Mouse (Mus musculus) gastrocnemius, adult 8-10 months (tissue): ENCODE results near the gene Gm26741. TPM values are rescaled to one million over a fixed set of nuclear protein-coding genes. Genes with fewer than 3 reads are reported as not detected.
"Not testable (repeated sequence)": the region's sequence is repeated elsewhere in the genome, so short reads cannot be mapped to it uniquely, and the experiment has no call there.

Source experiments
- DNase-seq, 2 experiments: peaks; one replicate each; pipeline ENCODE4 v3.0.0; 2022; ENCODE audit warnings: low spot score in 2 of 2
- total RNA-seq, 4 experiments: library from RNA; stranded (reverse); gene quantifications; 2 replicates each; pipeline ENCODE4 v1.2.4; 2022

The Gm26741 gene
- not detected for total RNA-seq

DNA sequence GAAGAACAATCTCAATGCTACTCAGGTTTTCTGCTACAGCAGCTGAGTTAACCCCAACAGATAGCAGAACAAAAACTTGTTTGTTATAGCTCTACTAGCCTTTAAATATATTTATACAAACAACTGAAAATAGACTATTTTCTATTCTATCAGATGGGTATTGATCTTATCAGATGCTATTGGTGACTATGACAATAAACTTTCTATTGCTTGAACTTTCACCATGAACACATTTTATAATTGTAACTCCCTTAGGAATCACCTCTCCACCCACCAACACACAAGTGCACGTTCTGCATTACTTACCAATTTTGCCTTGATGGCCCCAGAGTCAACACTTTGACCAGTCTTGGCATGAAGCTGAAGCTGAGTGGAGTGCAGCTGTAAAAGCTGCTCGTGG lies at the start of gene Gm26741:
Gene Gm26741, plus strand, starts transcription at position 301 of the 400 bp plus-strand sequence.
- no peak for DNase-seq

DNA sequence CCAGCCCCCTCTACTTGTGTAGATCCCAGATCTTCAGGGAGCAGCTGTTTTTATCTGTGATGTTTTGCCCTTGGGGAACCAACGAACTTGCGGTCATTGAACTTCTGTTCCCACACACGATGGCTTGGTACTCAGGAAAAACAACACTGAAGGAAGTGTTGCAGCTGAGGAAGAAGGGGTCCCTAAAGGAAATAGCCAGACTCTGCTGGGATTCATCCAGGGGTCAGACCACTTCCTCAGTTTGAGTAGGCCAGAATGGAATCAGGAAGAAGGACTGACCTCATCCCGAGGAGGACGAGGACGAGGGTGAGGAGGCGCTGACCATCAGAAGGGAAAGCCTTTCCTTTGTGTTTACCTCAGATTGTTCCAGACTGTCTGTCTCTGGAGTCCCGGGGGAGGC lies 49.4 kb upstream of the Gm26741 start:
- peak in 1 of 2 experiments; percentile 6 for DNase-seq

DNA sequence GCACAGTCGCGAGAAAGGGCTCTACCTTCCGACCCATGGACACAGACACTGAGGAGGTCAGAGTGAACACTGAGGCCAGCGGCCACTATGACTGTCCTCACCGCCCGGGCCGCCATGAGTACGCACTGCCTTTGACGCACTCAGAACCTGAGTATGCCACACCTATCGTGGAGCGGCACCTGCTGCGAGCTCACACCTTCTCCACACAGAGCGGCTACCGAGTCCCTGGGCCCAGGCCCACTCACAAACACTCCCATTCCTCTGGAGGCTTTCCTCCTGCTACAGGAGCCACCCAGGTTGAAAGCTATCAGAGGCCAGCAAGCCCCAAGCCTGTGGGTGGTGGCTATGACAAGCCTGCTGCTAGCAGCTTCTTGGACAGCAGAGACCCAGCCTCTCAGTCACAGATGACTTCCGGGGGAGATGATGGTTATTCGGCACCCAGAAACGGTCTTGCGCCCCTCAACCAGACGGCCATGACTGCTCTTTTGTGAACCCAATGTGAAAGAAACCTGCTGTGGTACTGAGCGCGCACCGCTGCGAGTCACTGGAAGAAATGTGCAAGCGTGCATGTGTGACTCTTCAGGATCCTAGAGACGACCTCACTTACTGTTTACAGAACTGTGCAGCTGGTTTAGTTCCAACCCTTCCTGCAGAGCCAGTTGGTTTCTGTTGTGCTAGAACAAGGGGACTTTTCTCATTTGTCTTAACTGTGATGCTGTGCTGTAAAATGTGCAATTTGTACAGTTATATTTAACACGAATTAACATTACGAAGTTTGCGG lies 38.9 kb upstream of the Gm26741 start:
- no peak for DNase-seq

DNA sequence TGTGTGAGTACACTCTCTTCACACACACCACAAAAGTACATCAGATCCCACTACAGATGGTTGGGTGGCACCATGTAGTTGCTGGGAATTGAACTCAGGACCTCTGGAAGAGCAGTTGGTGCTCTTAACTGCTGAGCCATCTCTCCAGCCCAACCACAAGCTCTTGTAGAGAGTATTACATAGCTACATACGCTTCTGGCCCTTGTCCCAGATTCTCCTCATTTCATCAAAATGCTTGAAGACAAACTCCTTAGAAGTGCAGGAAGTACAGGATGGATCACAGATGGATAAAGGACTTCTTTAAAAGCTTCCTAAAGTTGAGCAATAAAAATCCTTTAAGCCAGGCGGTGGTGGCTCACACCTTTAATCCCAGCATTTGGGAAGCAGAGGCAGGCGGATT lies 36.6 kb upstream of the Gm26741 start:
- DNase-seq = no peak

DNA sequence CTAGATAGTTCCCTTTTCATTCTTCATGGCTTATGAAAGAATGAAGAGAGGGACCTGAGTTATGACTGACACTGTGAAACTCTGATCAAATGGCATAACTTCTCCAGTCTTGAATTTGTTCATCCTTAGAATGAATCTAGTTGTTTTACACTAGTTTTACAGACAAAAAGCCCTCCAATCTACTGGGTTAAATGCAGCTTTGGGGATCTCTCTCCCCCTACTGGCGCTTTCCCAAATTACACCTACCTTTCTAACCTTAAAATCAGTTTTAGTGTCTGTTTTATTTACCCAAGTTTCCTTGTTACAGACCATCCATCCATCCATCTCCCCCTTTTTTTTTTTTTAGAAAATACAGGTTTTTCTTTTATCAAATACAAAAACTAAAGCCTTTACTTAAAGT lies 27.6 kb upstream of the Gm26741 start:
- no peak for DNase-seq

DNA sequence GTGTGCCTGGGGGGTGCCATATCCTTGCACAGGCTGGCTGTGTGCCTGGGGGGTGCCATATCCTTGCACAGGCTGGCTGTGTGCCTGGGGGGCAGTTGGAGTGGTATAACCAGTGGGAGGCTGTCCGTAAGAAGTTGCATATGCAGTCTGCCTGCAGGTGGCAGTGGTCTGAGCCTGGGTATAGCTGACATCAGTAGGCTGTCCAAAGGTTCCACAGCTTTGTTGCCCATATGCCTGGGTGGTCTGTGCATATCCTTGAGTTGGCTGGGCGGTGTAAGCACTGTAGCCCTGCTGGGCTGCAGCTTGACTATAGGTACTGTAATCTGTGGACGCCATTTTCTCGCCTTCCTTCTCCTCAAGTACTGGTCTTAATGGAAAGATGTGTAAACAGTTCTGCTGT lies 15.2 kb upstream of the Gm26741 start:
- not testable (repeated sequence) for DNase-seq

DNA sequence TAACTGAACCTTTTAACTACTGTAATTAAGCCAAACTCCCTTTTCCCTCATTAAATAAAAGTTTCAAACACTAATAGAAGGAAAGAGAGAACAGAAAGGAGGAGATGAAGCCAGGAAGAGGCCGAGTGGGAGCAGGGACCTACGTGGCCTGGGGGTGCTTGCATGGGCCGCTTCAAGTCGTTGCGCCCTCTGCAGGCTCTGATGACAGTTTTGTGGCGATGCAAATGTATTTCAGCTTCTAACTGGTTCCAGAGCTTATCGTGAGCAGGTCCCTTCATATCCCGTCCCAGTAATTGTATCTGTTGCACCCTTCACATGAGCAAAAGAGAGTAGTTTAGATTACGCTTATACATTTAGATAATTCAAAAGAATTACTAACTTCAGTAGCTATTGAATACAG lies 5.4 kb upstream of the Gm26741 start:
- no peak for DNase-seq

DNA sequence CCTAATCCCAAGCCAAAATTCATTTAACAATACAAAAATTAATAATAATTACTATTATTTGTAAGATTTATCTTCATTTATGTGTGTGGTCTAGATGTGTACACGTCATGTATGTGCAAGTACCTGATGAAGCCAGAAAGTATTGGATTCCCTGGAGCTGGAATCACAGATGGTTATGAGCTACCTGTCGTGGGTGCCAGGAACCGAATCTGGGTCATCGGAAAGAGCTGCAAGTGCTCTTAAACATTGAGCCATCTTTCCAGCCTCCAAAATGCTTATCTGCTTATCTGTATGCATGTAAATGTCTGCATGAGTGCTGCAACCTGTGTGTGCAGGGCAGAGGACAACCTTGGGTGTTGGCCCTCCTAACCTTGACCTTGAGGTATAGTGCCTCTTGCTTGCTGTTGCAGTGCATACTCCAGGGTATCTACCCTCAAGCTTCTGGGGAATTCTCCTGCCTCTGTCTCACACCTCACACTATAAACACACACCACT lies 1.7 kb downstream of the Gm26741 start:
- DNase-seq = no peak

DNA sequence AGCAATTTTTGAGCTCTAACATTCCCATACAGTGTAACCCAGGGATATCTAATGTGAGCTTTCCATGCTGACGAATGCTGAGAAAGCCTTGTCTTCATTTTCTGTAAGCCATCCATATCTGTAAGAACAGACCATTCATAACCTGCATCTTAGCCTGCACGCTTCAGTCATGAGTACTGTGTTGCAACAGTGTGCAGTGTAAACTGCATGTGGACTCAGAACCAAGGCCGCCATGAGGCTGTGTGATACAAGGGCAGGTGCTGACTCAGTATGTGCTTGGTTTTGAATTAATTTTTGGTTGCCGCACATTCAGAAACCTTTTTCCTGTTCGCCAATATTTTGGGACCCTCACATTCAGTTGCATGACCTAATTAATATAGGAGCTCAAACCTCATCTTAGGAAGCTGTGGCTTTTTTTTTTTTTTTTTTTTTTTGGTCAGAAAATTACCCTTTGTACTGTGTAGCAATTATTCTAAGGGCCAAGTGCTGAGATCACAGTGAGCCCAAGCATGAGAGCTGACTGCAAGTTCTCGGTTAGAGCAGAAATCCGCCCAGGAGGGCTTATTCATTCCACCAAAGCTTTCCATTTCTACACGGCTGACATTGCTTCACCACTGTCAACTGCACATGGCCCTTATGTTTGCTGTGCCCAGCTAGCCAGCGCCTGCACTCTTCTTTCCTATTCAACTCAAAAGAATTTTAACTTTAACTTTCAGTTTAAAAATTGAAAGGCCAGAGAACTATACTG lies 2.5 kb downstream of the Gm26741 start:
- DNase-seq = no peak

DNA sequence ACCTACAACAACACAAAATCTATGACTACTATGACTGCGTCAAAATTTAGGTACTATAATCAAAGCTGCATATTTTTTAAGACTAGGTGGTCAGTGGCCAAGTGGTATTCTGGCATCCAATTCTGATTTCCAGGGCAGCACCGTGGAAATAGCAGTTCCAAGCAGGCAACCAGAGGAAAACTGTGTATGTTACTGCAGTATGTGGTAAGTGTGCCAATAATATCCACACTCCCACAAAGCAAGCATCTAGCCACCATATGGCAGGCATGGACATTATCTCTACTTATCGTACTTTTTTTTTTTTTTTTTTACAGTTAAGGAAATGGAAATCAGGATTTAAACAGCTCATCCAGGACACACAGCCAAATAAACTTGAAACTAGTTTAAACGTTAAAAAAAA lies 9.8 kb downstream of the Gm26741 start:
- no peak for DNase-seq

DNA sequence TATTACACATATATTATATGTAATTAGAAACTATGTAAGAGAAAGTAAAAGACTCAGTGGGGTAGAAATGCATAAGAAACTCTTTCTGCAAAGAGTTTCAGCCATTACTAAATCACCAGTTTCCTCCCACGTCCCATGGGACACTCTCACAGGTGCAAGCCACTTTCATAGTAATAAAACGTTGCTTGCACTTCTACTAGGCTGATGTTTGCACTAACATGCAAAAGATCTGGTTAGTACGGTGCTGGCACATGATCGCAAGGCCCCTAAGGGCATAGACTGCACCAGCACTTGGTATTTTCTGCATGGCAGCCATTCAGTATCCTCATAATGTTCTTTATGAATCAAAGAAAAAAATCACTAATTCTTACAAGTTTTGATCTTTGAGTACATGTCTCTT lies 15.3 kb downstream of the Gm26741 start:
- no peak for DNase-seq

DNA sequence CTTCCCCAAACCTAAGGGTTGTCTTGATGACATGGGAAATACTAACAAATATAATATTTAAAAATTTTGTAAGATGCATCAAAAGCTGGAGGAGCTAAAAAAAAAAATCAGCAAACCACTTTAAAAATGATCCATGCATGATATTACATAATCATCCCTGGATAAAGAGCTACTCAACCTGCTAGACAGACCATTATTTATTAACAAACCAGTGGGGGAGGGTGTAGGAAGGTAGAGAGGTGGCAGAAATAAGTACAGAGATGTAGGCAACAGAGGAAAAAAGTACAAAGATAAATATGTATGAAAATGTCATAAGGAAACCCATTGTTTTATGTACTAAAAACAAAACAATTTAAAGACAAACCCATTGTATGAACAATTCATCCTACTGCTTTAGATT lies 16.1 kb downstream of the Gm26741 start:
- no peak for DNase-seq

DNA sequence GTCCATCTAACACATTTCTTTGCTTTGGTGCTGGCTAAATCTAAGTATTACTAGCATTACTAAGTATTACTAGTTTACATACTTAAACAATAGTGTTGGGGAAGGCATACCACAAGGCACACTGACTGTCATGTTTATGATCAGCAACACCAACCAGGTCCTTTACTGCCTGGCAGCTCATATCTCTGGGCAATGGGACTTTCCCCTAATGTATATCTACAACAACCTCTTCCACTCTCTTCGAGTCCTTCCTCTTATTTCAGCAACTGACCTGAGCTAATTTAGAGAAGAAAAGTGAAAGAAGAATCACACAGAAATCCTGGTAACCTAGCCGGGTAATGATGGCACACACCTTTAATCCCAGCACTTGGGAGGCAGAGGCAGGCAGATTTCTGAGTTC lies 17.9 kb downstream of the Gm26741 start:
- no peak for DNase-seq

DNA sequence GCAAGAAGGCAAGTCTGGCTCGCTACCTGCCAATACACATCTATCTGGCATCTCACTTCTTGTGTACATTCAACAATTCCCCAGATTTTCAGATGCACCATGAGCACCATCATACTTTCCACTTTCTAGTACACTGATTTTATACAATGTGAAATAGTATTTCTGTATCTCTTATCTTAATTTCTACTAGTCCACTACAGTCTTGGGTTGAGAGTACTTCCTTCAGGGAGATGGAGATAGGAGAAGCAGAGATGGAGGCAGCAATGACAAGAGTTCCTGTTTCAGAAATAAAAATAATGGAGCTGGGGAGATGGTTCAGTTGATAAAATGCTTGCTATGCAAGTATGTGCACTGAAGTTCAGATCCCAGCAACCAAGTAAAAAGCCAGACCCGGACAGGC lies 19.2 kb downstream of the Gm26741 start:
- no peak for DNase-seq

DNA sequence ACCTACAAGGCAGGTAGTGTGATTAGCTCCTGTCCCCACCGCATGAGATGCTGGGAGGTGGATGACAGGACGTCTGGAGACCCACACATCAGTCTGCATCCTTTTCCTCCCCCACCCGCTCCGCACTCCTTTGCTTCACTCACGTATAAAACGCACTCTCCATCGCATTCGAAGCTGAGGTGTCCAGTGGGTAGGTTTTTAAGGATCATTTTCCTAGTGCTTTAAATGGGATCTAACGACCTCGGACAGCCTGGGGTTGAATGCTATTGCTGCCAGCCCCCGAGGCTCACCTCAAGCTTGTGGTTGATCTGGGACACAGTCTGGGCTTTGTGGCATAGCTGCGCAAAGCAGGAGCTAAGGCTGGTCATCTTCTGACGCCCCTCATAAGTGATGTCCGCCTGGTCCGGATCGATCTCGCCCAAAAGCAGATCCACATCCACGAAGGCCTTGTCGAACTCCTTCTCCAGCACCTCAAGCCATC lies 22.8 kb downstream of the Gm26741 start:
- DNase-seq = no peak

DNA sequence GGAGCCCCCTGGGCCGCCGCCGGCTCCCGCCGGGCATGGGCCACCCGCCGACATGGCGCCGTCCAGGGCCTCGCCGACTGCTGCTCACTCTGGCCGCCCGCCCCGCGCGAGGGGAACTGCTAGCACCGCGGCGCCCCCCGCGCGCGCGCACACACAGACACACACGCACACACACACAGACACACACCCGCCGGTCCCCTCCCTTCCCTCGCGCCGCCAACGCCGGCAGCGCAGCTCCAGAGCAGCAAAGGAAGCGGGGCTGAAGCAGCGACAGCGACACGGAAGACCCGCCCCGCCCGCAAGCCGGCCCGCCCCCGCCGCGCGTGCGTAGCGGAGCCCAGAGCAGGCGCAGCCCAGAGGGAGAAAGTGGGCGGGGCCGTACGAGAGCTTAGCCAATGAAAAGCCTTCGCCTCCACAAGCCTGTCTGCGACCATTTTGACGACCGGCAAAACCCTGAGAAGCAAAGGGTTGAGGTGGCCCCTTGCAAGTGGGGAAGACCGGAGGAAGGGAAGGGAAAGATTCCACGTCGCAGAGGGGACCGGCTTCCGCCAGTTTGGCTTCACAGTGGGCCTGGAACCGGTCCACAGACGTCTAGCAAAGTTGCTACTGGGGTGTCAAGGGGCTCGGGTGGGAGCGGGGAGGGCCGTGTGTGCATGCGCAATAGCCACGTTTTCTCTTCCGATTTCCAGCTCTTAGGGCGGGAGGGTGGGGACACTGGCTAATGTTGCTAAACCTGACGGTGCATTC lies 23.5 kb downstream of the Gm26741 start, which contains the start of gene Gopc:
Gene Gopc, minus strand, starts transcription at position 280 of the 747 bp plus-strand sequence.
- DNase-seq = peak; percentile 94 to 96

DNA sequence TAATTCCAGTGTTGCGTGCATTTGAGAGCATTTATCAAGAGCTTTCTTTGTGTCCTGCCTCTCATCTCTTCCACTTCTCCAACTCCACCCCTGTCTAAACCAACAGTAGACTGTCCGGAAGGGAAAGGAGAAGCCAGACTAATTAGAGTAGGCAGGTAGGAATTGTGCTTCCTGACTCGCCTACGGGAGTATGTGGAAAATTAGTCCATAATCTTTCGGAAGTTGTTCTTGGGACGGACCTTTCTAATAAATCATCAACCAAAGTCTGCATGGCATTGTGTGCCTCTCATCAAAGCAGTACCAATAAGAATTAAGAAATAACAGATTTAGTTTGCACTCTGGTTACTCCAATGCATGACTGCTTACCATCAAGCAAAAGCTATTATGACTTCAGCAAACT lies 24.5 kb downstream of the Gm26741 start:
- no peak for DNase-seq

DNA sequence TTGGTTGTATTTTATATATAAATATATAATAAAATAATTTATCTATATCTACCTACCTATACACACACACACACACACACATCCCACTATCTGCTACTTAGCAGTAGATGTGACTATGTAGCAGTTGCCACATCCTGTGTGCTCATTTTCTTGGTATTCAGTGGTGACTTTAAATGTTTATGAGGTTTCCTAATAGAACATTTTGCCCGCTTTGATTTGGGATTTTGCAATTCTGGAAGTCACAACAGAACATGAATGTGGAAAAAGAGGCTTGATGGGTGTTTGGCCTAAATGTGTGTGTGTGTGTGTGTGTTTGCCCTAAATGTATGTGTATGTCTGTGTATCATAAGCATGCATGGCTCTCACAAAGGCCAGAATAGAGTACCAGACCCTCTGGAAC lies 25.0 kb downstream of the Gm26741 start:
- DNase-seq = no peak

DNA sequence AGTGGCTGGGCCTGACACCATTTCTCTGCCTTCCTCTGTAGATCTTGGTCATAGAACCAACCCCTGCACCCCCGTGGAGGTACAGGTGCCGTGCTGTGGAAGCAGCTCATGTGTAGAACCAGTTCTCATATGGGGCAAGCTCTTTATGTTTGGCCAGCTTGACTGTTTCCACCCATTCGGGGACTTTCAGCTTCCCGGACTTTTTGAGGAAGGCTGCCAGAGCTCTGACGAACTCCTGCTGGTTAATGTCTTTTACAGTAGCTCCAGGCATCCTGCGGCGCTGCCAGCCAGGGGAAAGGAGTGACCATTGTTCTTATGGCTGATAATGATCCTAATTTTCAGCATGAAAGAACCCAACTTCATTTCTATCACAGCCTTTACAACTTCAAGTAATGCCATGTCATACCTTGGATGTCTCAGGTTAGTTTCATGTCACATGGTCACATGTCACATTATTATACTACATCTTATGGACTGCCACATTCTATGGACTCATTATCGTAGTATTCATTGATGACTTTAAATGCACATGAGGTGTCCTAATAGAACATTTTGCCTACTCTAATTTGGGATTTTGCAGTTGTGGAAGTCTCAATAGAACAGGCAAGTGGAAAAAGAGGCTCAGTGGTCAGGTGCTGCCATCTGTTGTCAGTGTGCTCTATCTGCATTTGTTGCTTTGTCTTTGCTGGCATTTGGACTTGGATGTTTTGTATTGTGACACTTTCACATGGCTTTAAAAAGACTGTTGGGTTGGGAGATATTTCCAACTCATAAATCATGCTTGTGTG lies 26.4 kb downstream of the Gm26741 start:
- DNase-seq = no peak

DNA sequence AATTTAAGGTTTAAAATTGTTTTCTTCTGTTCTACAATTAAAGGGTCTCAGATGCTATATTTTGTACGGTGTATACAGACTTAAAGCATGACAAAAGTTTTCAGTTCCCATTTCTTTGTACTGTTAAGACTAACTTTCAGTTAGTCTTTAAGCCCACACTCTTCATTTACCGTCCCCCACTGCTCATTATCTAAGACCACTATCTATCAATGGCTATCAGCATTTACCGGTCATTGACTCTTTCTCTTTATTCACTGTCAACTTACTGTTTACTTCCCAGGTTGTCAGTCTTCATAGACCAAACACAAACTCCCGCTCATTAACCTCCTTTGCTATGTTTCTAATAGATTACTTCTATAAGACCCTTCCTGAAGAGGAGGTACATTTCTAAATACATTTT lies 28.6 kb downstream of the Gm26741 start:
- no peak for DNase-seq

DNA sequence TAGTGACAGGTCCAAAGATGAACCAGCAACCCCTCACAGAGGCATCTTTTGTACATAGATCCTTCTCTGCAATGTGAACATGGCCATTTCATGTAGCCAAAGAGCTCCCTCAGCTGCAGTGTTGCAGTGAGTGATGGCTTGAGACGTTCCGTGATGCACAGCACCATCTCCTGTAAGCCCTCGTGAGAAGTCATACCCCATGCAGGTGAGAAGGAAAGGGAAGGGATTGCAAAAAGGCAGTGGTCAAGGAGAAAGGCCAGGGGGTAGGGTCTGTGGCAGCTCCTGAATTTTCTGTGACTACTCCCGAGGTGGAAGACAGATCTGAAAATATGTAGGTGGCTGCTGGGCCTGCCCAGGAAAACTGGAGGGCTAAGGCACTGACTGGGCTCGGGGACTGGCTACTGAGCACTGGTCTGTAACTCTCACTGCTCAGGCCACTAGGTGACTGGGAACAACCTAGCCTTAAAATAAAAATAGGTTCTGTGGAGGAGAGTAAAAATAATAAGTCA lies 30.4 kb downstream of the Gm26741 start, which contains the start of gene Nepn:
Gene Nepn, plus strand, starts transcription at position 51 of the 509 bp plus-strand sequence.
- no peak for DNase-seq
